Mouse (Mus musculus) ES-Bruce4 (cell line): ENCODE measurements at regions not wholly inside any gene's neighbourhood (a gene's known extent, or its start where the extent isn't known, plus 50 kb on each side); places are given as distances from the start of the nearest gene placed in this dataset.

Experiments
- H3K27ac ChIP-seq: 2 replicates; pipeline ENCODE4 v1.5.1; 2012; ENCODE audit warnings: low read length, inconsistent platforms; ENCODE audit not compliant: insufficient read depth
- H3K27me3 ChIP-seq: 2 replicates; pipeline ENCODE4 v1.6.1; 2012; ENCODE audit warnings: mild to moderate bottlenecking, low read length, inconsistent platforms; ENCODE audit not compliant: control insufficient read depth, poor library complexity, insufficient read depth, severe bottlenecking
- H3K36me3 ChIP-seq: 2 replicates; pipeline ENCODE4 v1.6.1; 2012; ENCODE audit warnings: inconsistent platforms, mild to moderate bottlenecking, low read length, moderate library complexity; ENCODE audit not compliant: control insufficient read depth, poor library complexity, insufficient read depth, severe bottlenecking
- H3K4me1 ChIP-seq: one replicate; pipeline ENCODE4 v1.8.1; 2011; ENCODE audit warnings: low read length; ENCODE audit not compliant: control insufficient read depth, insufficient read depth
- H3K4me3 ChIP-seq: 2 replicates; pipeline ENCODE4 v1.5.1; 2011; ENCODE audit warnings: low read depth, mild to moderate bottlenecking, low read length
- H3K9ac ChIP-seq: 2 replicates; pipeline ENCODE4 v1.6.1; 2012; ENCODE audit warnings: low read depth, mild to moderate bottlenecking, inconsistent platforms; ENCODE audit not compliant: poor library complexity, severe bottlenecking
- H3K9me3 ChIP-seq: replicated peaks from 2 replicates; pipeline ENCODE4 v1.6.1; 2012; ENCODE audit warnings: mild to moderate bottlenecking, low read length, inconsistent platforms; ENCODE audit not compliant: control insufficient read depth, poor library complexity, insufficient read depth, severe bottlenecking
- CTCF ChIP-seq: IDR thresholded peaks from one replicate; pipeline ENCODE4 v1.8.1; 2011; ENCODE audit warnings: low read depth, low read length
- EP300 ChIP-seq: IDR thresholded peaks from 2 replicates; pipeline ENCODE4 v1.6.1; 2011; ENCODE audit warnings: low read depth, low read length; ENCODE audit not compliant: insufficient read depth
- POLR2A ChIP-seq: IDR thresholded peaks from one replicate; pipeline ENCODE4 v1.8.1; 2011; ENCODE audit warnings: low read length; ENCODE audit not compliant: insufficient read depth

- Histone ChIP-seq H3K27me3 (no peaks in the 10 kb centered on the region), H3K9ac (no peak overlapping the region), H3K36me3 (no peaks in the 10 kb centered on the region), H3K4me1 (no peaks in the 10 kb centered on the region), H3K4me3 (no peak overlapping the region), H3K9me3 (no peaks in the 10 kb centered on the region), H3K27ac (no peak overlapping the region)
- no peak for TF ChIP-seq POLR2A
- no peak for TF ChIP-seq EP300
- no peak for TF ChIP-seq CTCF
Measured at GRCm38 (mm10) chr4:56051792-56052380, 519.6 kb upstream of the Klf4 start.

GRCm38 (mm10) chr4:56039327-56039726 lies 507.1 kb upstream of the Klf4 start:
- H3K9me3 ChIP-seq = no peaks in the 10 kb centered on the region
- H3K4me3 ChIP-seq = no peak overlapping the region
- H3K36me3 ChIP-seq = no peaks in the 10 kb centered on the region
- H3K4me1 ChIP-seq = no peaks in the 10 kb centered on the region
- H3K27ac ChIP-seq = no peak overlapping the region
- TF ChIP-seq EP300 (no peak), POLR2A (no peak), CTCF (no peak)
- H3K9ac ChIP-seq = no peak overlapping the region
- H3K27me3 ChIP-seq = no peaks in the 10 kb centered on the region

GRCm38 (mm10) chr4:56036334-56036733 lies 504.1 kb upstream of the Klf4 start:
- H3K9me3 ChIP-seq = no peaks in the 10 kb centered on the region
- TF ChIP-seq CTCF (no peak), POLR2A (no peak), EP300 (no peak)
- no peak overlapping the region for H3K9ac ChIP-seq

GRCm38 (mm10) chr4:56035543-56035942 lies 503.3 kb upstream of the Klf4 start:
- Histone ChIP-seq H3K27ac (no peak overlapping the region), H3K9me3 (no peaks in the 10 kb centered on the region), H3K27me3 (no peaks in the 10 kb centered on the region), H3K9ac (no peak overlapping the region), H3K4me1 (no peaks in the 10 kb centered on the region), H3K4me3 (no peak overlapping the region), H3K36me3 (no peaks in the 10 kb centered on the region)
- TF ChIP-seq EP300 (no peak), CTCF (no peak), POLR2A (no peak)

More at GRCm38 (mm10) chr4:56036334-56036733, 504.1 kb upstream of the Klf4 start:
- H3K4me3 ChIP-seq = no peak overlapping the region
- H3K4me1 ChIP-seq = no peaks in the 10 kb centered on the region
- no peaks in the 10 kb centered on the region for H3K27me3 ChIP-seq
- H3K36me3 ChIP-seq = no peaks in the 10 kb centered on the region
- no peak overlapping the region for H3K27ac ChIP-seq

GRCm38 (mm10) chr4:56028441-56028840 lies 496.2 kb upstream of the Klf4 start:
- 0 out of 2 replicates have a peak, but pooled peaks cover 2% of the 10 kb centered on the region for H3K9me3 ChIP-seq
- H3K4me1 ChIP-seq = no peaks in the 10 kb centered on the region
- no peaks in the 10 kb centered on the region for H3K36me3 ChIP-seq
- no peaks in the 10 kb centered on the region for H3K27me3 ChIP-seq
- no peak overlapping the region for H3K4me3 ChIP-seq
- H3K9ac ChIP-seq = no peak overlapping the region
- TF ChIP-seq POLR2A (no peak), EP300 (no peak), CTCF (no peak)
- no peak overlapping the region for H3K27ac ChIP-seq

GRCm38 (mm10) chr4:56027258-56027657 lies 495.0 kb upstream of the Klf4 start:
- H3K9me3 ChIP-seq = 0 out of 2 replicates have a peak, but pooled peaks cover 2% of the 10 kb centered on the region
- H3K27me3 ChIP-seq = no peaks in the 10 kb centered on the region
- no peaks in the 10 kb centered on the region for H3K36me3 ChIP-seq
- TF ChIP-seq CTCF = no peak
- TF ChIP-seq POLR2A = no peak
- no peak for TF ChIP-seq EP300
- no peak overlapping the region for H3K27ac ChIP-seq
- no peaks in the 10 kb centered on the region for H3K4me1 ChIP-seq
- no peak overlapping the region for H3K4me3 ChIP-seq
- no peak overlapping the region for H3K9ac ChIP-seq
